In genomic region chr3:90094453-90094852, GRCm38 (mm10) we compare ENCODE assay signal across 20 mouse cellular contexts.
"Had no signal": no experiment of that assay in that cellular context is flagged by ENCODE, and none has a peak within 500 bp of the region (broad histone marks: within the 10 kb centered on the region; RNA-seq: fewer than 3 reads in every experiment).

No protein-coding gene starts in this region.

- H3K4me2 ChIP-seq: lung, embryonic 14.5 days; midbrain, embryonic 12.5 days; neural tube, embryonic 13.5 days; neural tube, embryonic 15.5 days had no signal

- ATAC-seq: midbrain, embryonic 16.5 days had no signal

- H3K27ac ChIP-seq: midbrain, embryonic 10.5 days; midbrain, embryonic 12.5 days; neural tube, embryonic 13.5 days; neural tube, embryonic 15.5 days had no signal

- H3K9ac ChIP-seq: lung, embryonic 14.5 days; midbrain, embryonic 12.5 days; neural tube, embryonic 13.5 days; neural tube, embryonic 15.5 days had no signal

- DNase-seq: lung, adult 18-20 months; lung, embryonic 14.5 days; lung, postnatal 10 days; lung, postnatal 4 days; midbrain, embryonic 14.5 days; retina, postnatal 1 day; right cerebral cortex, adult 18-20 months; right cerebral cortex, postnatal 25 days; right cerebral cortex, postnatal 4 days; spleen, adult 18-20 months; thymus, adult 18-20 months; thymus, postnatal 14 days; thymus, postnatal 4 days had no signal

- H3K4me1 ChIP-seq: midbrain, embryonic 10.5 days; midbrain, embryonic 12.5 days; neural tube, embryonic 13.5 days; neural tube, embryonic 15.5 days had no signal

- H3K4me3 ChIP-seq: megakaryocyte, embryonic 14.5 days; midbrain, embryonic 10.5 days; midbrain, embryonic 12.5 days; myocyte; neural tube, embryonic 13.5 days; neural tube, embryonic 15.5 days had no signal

- H3K27me3 ChIP-seq: megakaryocyte, embryonic 14.5 days; midbrain, embryonic 12.5 days; neural tube, embryonic 13.5 days; neural tube, embryonic 15.5 days had no signal

- H3K9me3 ChIP-seq: megakaryocyte, embryonic 14.5 days; midbrain, embryonic 10.5 days; midbrain, embryonic 12.5 days; neural tube, embryonic 13.5 days; neural tube, embryonic 15.5 days had no signal
